Mouse (Mus musculus): ENCODE measurements at regions not wholly inside any gene's neighbourhood (a gene's known extent, or its start where the extent isn't known, plus 50 kb on each side); places are given as distances from the start of the nearest gene placed in this dataset.

DNA sequence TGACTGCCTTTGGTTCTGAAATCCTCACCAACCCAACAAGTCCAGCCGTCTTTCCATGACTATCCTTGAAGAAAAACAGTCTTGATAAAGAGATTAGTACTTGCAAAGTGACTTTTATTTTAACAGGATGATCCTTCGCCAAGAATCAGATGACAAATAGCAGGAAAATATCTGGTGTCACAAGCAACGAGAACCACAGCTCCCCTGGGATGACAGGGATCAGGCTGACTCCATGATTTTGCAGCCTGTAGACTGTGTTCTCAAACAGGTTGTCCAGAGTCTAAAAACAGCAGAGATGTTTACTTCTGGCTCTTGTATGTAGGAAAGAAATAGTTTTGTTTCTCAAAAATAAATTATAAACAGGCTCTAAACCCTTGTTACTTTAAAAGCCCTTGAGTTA is 63.3 kb downstream of the Tmem18 start:
- no peak for ATAC-seq (ENCODE audit: low read depth)
- 53% methylated on average over 3 of the region's 3 CpGs for WGBS (ENCODE audit: insufficient replicate concordance)
- Histone ChIP-seq H3K27me3 (no peaks in the 10 kb centered on the region), H3K9me3 (replicated peaks) (no peaks in the 10 kb centered on the region), H3K27ac (no peak overlapping the region), H3K4me1 (replicated peaks) (no peaks in the 10 kb centered on the region), H3K4me3 (replicated peaks) (no peak overlapping the region), H3K9ac (no peak overlapping the region), H3K4me2 (no peak overlapping the region), H3K36me3 (no peaks in the 10 kb centered on the region)
- no peak for DNase-seq

GRCm38 (mm10) chr12:30651506-30651905 is 67.3 kb downstream of the Tmem18 start:
- no peak overlapping the region for H3K9ac ChIP-seq
- peaks cover 16% of the 10 kb centered on the region for H3K4me1 ChIP-seq (replicated peaks)
- no peak overlapping the region for H3K27ac ChIP-seq
- DNase-seq (no peak), ATAC-seq (ENCODE audit: low read depth) (no peak)
- H3K9me3 ChIP-seq (replicated peaks) = no peaks in the 10 kb centered on the region
- WGBS (ENCODE audit: insufficient replicate concordance) = 75% methylated on average over 1 of the region's 1 CpGs
- no peak overlapping the region for H3K4me3 ChIP-seq (replicated peaks)
- H3K27me3 ChIP-seq = no peaks in the 10 kb centered on the region
- no peak overlapping the region for H3K4me2 ChIP-seq
- no peaks in the 10 kb centered on the region for H3K36me3 ChIP-seq

DNA sequence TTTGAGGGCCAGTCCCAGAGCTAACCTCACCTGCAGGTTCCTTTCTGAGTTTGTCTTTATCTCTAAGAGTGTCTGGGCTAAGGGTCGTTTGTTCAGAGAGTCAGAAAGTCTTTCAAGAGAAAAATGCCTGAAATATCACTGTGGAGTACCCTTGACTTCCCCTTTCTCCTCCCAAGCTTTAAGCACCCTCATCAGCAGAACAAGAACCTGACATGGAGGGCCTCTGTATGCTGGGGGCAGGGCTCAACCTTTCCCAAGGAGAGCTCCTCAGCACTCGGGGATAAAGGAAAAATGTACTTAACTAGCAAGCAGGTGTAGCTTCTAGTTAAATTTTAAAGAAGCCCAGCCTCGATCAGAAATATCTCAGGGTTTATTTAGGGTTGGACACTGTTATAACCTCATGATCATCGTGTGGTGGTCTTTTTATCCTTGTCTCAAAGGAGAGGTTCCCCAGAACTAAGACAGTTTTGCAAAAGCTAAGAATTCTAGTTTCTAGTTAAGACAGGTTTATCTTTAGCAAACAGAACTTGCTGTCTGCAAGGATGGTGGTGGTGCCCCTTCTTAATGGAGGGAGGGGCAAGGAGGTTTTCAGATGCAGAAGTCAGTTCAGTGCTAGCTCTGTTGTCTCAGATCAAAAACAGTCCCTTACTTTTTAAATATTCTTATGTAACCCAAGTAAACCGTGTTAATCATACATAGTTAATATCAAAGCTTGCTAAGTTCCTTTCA is 70.3 kb downstream of the Tmem18 start:
- no peaks in the 10 kb centered on the region for H3K27me3 ChIP-seq
- peak overlapping the region; percentile 27 for H3K4me2 ChIP-seq
- H3K4me1 ChIP-seq (replicated peaks) = peaks cover 16% of the 10 kb centered on the region
- 28% methylated on average over 5 of the region's 5 CpGs for WGBS (ENCODE audit: insufficient replicate concordance)
- peak overlapping the region; percentile 80 for H3K27ac ChIP-seq
- DNase-seq (peak; percentile 9), ATAC-seq (ENCODE audit: low read depth) (peak; percentile 88)
- H3K4me3 ChIP-seq (replicated peaks) = no peak overlapping the region
- no peaks in the 10 kb centered on the region for H3K9me3 ChIP-seq (replicated peaks)
- H3K9ac ChIP-seq = peak overlapping the region; percentile 15; the same call in 1 of the 2 replicates
- no peaks in the 10 kb centered on the region for H3K36me3 ChIP-seq

DNA sequence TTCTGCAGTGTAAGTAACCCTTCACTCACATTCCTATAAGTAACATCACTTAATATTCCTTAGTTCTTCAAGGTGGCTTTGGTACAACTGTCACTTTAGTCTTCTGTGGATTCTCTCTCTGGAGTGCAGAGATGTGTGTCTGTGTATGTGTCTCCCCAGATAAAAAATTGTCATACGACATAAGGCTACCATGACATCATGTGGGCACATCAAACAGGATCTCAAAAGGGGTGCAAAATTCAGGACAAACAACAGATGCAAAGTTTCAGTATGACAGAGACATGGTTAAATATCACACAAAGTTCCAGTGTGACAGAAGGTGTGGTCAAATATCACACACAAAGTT is 70.8 kb downstream of the Tmem18 start:
- H3K4me1 ChIP-seq (replicated peaks) = peaks cover 16% of the 10 kb centered on the region
- peak; percentile 73 for ATAC-seq (ENCODE audit: low read depth)

GRCm38 (mm10) chr12:30678826-30679225 is 94.6 kb downstream of the Tmem18 start:
- DNase-seq (no peak), ATAC-seq (ENCODE audit: low read depth) (no peak)
- Histone ChIP-seq H3K4me1 (replicated peaks) (no peaks in the 10 kb centered on the region), H3K9ac (no peak overlapping the region), H3K4me2 (no peak overlapping the region), H3K27me3 (no peaks in the 10 kb centered on the region), H3K27ac (no peak overlapping the region), H3K9me3 (replicated peaks) (no peaks in the 10 kb centered on the region), H3K36me3 (no peaks in the 10 kb centered on the region), H3K4me3 (replicated peaks) (no peak overlapping the region)
- WGBS (ENCODE audit: insufficient replicate concordance) = 55% methylated on average over 2 of the region's 2 CpGs

More for the DNA sequence above, 70.8 kb downstream of the Tmem18 start:
- WGBS (ENCODE audit: insufficient replicate concordance) = 36% methylated on average over 1 of the region's 1 CpGs
- no peaks in the 10 kb centered on the region for H3K27me3 ChIP-seq
- H3K9ac ChIP-seq = no peak overlapping the region
- H3K4me3 ChIP-seq (replicated peaks) = no peak overlapping the region
- no peaks in the 10 kb centered on the region for H3K9me3 ChIP-seq (replicated peaks)
- DNase-seq = no peak
- H3K4me2 ChIP-seq = no peak overlapping the region
- H3K27ac ChIP-seq = peak overlapping the region; percentile 80
- no peaks in the 10 kb centered on the region for H3K36me3 ChIP-seq

GRCm38 (mm10) chr12:30690038-30690437 is 105.8 kb downstream of the Tmem18 start:
- Histone ChIP-seq H3K9ac (no peak overlapping the region), H3K4me2 (no peak overlapping the region)
- 65% methylated on average over 4 of the region's 4 CpGs for WGBS (ENCODE audit: insufficient replicate concordance)

GRCm38 (mm10) chr12:30693540-30693939 is 109.3 kb downstream of the Tmem18 start:
- ATAC-seq (ENCODE audit: low read depth) (no peak), DNase-seq (no peak)
- Histone ChIP-seq H3K36me3 (no peaks in the 10 kb centered on the region), H3K9me3 (replicated peaks) (no peaks in the 10 kb centered on the region), H3K4me3 (replicated peaks) (no peak overlapping the region), H3K27me3 (no peaks in the 10 kb centered on the region), H3K4me2 (no peak overlapping the region), H3K4me1 (replicated peaks) (no peaks in the 10 kb centered on the region), H3K27ac (no peak overlapping the region), H3K9ac (no peak overlapping the region)
- 48% methylated on average over 3 of the region's 3 CpGs for WGBS (ENCODE audit: insufficient replicate concordance)

More at GRCm38 (mm10) chr12:30690038-30690437, 105.8 kb downstream of the Tmem18 start:
- Histone ChIP-seq H3K4me1 (replicated peaks) (no peaks in the 10 kb centered on the region), H3K9me3 (replicated peaks) (no peaks in the 10 kb centered on the region), H3K27me3 (no peaks in the 10 kb centered on the region), H3K4me3 (replicated peaks) (no peak overlapping the region), H3K36me3 (no peaks in the 10 kb centered on the region), H3K27ac (no peak overlapping the region)
- DNase-seq (no peak), ATAC-seq (ENCODE audit: low read depth) (no peak)

GRCm38 (mm10) chr12:30698256-30698655 is 114.0 kb downstream of the Tmem18 start:
- H3K9ac ChIP-seq = no peak overlapping the region
- no peak for ATAC-seq (ENCODE audit: low read depth)
- DNase-seq = no peak
- no peak overlapping the region for H3K4me2 ChIP-seq
- H3K4me1 ChIP-seq (replicated peaks) = no peaks in the 10 kb centered on the region
- 69% methylated on average over 6 of the region's 6 CpGs for WGBS (ENCODE audit: insufficient replicate concordance)
- H3K36me3 ChIP-seq = no peaks in the 10 kb centered on the region
- no peak overlapping the region for H3K4me3 ChIP-seq (replicated peaks)
- no peak overlapping the region for H3K27ac ChIP-seq
- no peaks in the 10 kb centered on the region for H3K9me3 ChIP-seq (replicated peaks)
- H3K27me3 ChIP-seq = no peaks in the 10 kb centered on the region

DNA sequence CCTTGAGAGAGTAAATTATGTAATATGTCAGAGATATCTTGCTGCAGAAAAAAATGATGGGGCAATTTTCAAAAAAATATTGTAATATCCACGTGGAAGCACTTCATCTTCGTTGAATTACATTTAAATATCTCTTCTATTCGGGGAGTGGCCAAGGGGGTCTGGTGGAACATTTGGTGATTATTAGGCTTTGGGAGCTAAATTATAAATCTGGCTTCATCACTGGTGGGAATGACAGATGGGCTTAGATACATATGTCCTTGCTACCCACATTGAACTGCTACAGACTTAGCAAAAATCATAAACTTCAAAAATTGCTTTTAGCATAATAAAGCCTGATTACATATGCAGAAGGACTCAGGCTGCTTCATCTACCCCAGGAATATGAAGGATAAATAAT is 119.5 kb downstream of the Tmem18 start:
- no peak overlapping the region for H3K9ac ChIP-seq
- H3K36me3 ChIP-seq = no peaks in the 10 kb centered on the region
- H3K4me1 ChIP-seq (replicated peaks) = no peaks in the 10 kb centered on the region
- no peak overlapping the region for H3K4me2 ChIP-seq
- H3K4me3 ChIP-seq (replicated peaks) = no peak overlapping the region
- WGBS (ENCODE audit: insufficient replicate concordance) = 47% methylated on average over 3 of the region's 3 CpGs
- ATAC-seq (ENCODE audit: low read depth) (no peak), DNase-seq (no peak)
- H3K9me3 ChIP-seq (replicated peaks) = no peaks in the 10 kb centered on the region
- no peak overlapping the region for H3K27ac ChIP-seq
- no peaks in the 10 kb centered on the region for H3K27me3 ChIP-seq

DNA sequence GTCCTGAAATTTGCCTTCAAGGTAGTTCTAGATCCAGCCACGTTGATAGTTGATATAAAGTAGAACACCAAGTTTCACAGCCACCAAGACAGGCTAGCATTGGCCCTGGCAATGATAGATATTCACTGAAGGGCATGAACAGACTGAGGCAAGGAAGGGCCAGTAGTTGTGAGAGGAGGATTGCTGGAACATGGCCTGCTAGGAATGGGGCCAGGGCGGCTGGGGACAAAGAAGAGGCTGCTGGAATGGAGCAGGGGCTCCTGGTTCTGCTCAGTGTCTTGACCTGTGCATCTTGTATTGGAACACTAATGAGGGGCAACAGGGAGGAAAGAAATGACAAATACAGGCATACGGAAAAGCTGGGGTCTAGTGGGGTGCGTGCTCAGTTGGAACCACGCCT is 123.0 kb downstream of the Tmem18 start:
- DNase-seq (no peak), ATAC-seq (ENCODE audit: low read depth) (no peak)
- Histone ChIP-seq H3K4me2 (no peak overlapping the region), H3K27me3 (no peaks in the 10 kb centered on the region), H3K27ac (no peak overlapping the region), H3K9me3 (replicated peaks) (no peaks in the 10 kb centered on the region), H3K4me3 (replicated peaks) (no peak overlapping the region), H3K36me3 (no peaks in the 10 kb centered on the region), H3K4me1 (replicated peaks) (no peaks in the 10 kb centered on the region), H3K9ac (no peak overlapping the region)
- WGBS (ENCODE audit: insufficient replicate concordance) = 51% methylated on average over 5 of the region's 5 CpGs

- no peaks in the 10 kb centered on the region for H3K36me3 ChIP-seq
- no peak overlapping the region for H3K27ac ChIP-seq
- no peaks in the 10 kb centered on the region for H3K4me1 ChIP-seq (replicated peaks)
- H3K4me2 ChIP-seq = no peak overlapping the region
- no peaks in the 10 kb centered on the region for H3K27me3 ChIP-seq
- H3K9ac ChIP-seq = no peak overlapping the region
- WGBS (ENCODE audit: insufficient replicate concordance) = 43% methylated on average over 2 of the region's 2 CpGs
- no peak overlapping the region for H3K4me3 ChIP-seq (replicated peaks)
- DNase-seq (no peak), ATAC-seq (ENCODE audit: low read depth) (no peak)
- H3K9me3 ChIP-seq (replicated peaks) = no peaks in the 10 kb centered on the region
Observed at GRCm38 (mm10) chr12:30708635-30709181, 124.5 kb downstream of the Tmem18 start.

DNA sequence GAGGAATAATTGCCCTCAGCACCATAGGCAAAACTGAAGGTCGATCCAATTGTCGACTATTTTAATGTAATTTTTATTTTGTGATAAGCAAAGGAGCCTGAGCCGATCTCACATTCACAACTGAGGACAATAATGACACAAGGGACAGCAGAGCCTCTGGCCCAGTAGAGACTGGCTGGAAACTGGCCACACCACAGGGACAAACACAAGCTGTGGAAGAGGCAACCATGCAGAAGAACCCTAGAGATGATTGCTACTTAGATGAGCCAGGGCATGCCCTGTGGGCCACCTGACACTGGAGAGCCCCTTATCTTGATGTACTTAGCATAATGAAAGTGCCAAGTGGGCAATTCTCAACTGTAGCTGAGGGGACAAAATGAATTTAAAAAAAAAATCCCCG is 126.3 kb downstream of the Tmem18 start:
- DNase-seq (no peak), ATAC-seq (ENCODE audit: low read depth) (no peak)
- no peak overlapping the region for H3K9ac ChIP-seq
- no peak overlapping the region for H3K4me2 ChIP-seq
- no peaks in the 10 kb centered on the region for H3K4me1 ChIP-seq (replicated peaks)
- no peak overlapping the region for H3K4me3 ChIP-seq (replicated peaks)
- no peaks in the 10 kb centered on the region for H3K36me3 ChIP-seq
- H3K9me3 ChIP-seq (replicated peaks) = no peaks in the 10 kb centered on the region
- H3K27me3 ChIP-seq = no peaks in the 10 kb centered on the region
- WGBS (ENCODE audit: insufficient replicate concordance) = 64% methylated on average over 4 of the region's 4 CpGs
- no peak overlapping the region for H3K27ac ChIP-seq
